Mouse (Mus musculus) MEL (cell line): ENCODE data around the gene Myg1. TPM values are rescaled to one million over a fixed set of nuclear protein-coding genes. Genes with fewer than 3 reads are reported as not detected.

Experiments
- DNase-seq: peaks from one replicate; pipeline ENCODE4 v3.0.0; 2011; ENCODE audit warnings: low read depth, low spot score
- H3K27ac ChIP-seq: 2 replicates; pipeline ENCODE4 v1.5.1; 2012; ENCODE audit warnings: low read depth, mild to moderate bottlenecking, control low read depth, low read length, moderate library complexity; ENCODE audit not compliant: control insufficient read depth
- H3K27me3 ChIP-seq, 2 experiments: fragments of 150-350 bp in 1 of 2; sonication (generic) in 1 of 2; 2 replicates each; pipeline ENCODE4 v1.6.1; 2012; ENCODE audit warnings: low read length in 2 of 2, mild to moderate bottlenecking in 2 of 2, improper control_type of control experiment in 1 of 2, moderate library complexity in 1 of 2; ENCODE audit not compliant: insufficient read depth in 2 of 2, control insufficient read depth in 1 of 2
- H3K36me3 ChIP-seq, 2 experiments: 2 replicates each; pipeline ENCODE4 v1.6.1; 2012 to 2014; ENCODE audit warnings: low read length in 2 of 2, improper control_type of control experiment in 1 of 2, inconsistent platforms in 1 of 2, mild to moderate bottlenecking in 1 of 2; ENCODE audit not compliant: insufficient read depth in 2 of 2, control insufficient read depth in 1 of 2
- H3K4me1 ChIP-seq, 2 experiments: fragments of 150-350 bp in 1 of 2; sonication (generic) in 1 of 2; 2 replicates each; pipeline ENCODE4 v1.6.1; 2012; ENCODE audit warnings: low read length in 2 of 2, improper control_type of control experiment in 1 of 2, mild to moderate bottlenecking in 1 of 2; ENCODE audit not compliant: insufficient read depth in 2 of 2, control insufficient read depth in 1 of 2
- H3K4me3 ChIP-seq, 2 experiments: fragments of 150-350 bp in 1 of 2; sonication (generic) in 1 of 2; 2 replicates each; pipeline ENCODE4 v1.5.1; 2012; ENCODE audit warnings: low read depth in 2 of 2, low read length in 2 of 2, mild to moderate bottlenecking in 2 of 2, moderate library complexity in 2 of 2, control low read depth in 1 of 2, improper control_type of control experiment in 1 of 2; ENCODE audit not compliant: control insufficient read depth in 1 of 2, insufficient read depth in 1 of 2
- H3K79me2 ChIP-seq: 2 replicates; pipeline ENCODE4 v1.6.1; 2012; ENCODE audit warnings: mild to moderate bottlenecking, low read length, moderate library complexity; ENCODE audit not compliant: control insufficient read depth, poor library complexity, insufficient read depth
- H3K9ac ChIP-seq: 2 replicates; pipeline ENCODE4 v1.6.1; 2012; ENCODE audit warnings: low read depth, mild to moderate bottlenecking, control low read depth, low read length, moderate library complexity; ENCODE audit not compliant: control insufficient read depth, poor library complexity, severe bottlenecking
- H3K9me3 ChIP-seq: fragments of 150-350 bp; sonication (generic); replicated peaks from 2 replicates; pipeline ENCODE4 v1.6.1; 2012; ENCODE audit warnings: mild to moderate bottlenecking, low read length, improper control_type of control experiment, moderate library complexity; ENCODE audit not compliant: insufficient read depth
- CHD2 ChIP-seq: IDR thresholded peaks from 2 replicates; pipeline ENCODE4 v1.6.1; 2011; ENCODE audit warnings: low read length, improper control_type of control experiment
- CTCF ChIP-seq, 3 experiments: IDR thresholded peaks in 2 of 3; conservative IDR thresholded peaks in 1 of 3; 2 replicates each; pipeline ENCODE4 v1.5.1; 2011 to 2012; ENCODE audit warnings: low read length in 3 of 3, low read depth in 2 of 3, mild to moderate bottlenecking in 2 of 3, improper control_type of control experiment in 1 of 3, inconsistent platforms in 1 of 3, mixed read lengths in 1 of 3, moderate library complexity in 1 of 3; ENCODE audit not compliant: control insufficient read depth in 1 of 3, insufficient read depth in 1 of 3, poor library complexity in 1 of 3, severe bottlenecking in 1 of 3
- E2F4 ChIP-seq: IDR thresholded peaks from 2 replicates; pipeline ENCODE4 v1.6.1; 2011; ENCODE audit warnings: low read depth, low read length, improper control_type of control experiment, borderline replicate concordance
- ELF1 ChIP-seq: IDR thresholded peaks from 2 replicates; pipeline ENCODE4 v1.6.1; 2014; ENCODE audit warnings: low read depth, mild to moderate bottlenecking, inconsistent platforms, low read length, improper control_type of control experiment, moderate library complexity
- EP300 ChIP-seq, 2 experiments: IDR thresholded peaks; 2 replicates each; pipeline ENCODE4 v1.6.1; 2011; ENCODE audit warnings: improper control_type of control experiment in 2 of 2, low read length in 2 of 2, low read depth in 1 of 2, mild to moderate bottlenecking in 1 of 2
- GABPA ChIP-seq: IDR thresholded peaks from 2 replicates; pipeline ENCODE4 v1.6.1; 2012; ENCODE audit warnings: low read depth, mild to moderate bottlenecking, inconsistent platforms, low read length, improper control_type of control experiment, moderate library complexity
- HCFC1 ChIP-seq: IDR thresholded peaks from 2 replicates; pipeline ENCODE4 v1.6.1; 2012; ENCODE audit warnings: low read depth, mild to moderate bottlenecking, inconsistent platforms, low read length, improper control_type of control experiment, moderate library complexity
- JUND ChIP-seq: IDR thresholded peaks from 2 replicates; pipeline ENCODE4 v1.6.1; 2011; ENCODE audit warnings: low read depth, mild to moderate bottlenecking, improper control_type of control experiment, low read length
- KAT2A ChIP-seq: conservative IDR thresholded peaks from 2 replicates; pipeline ENCODE4 v1.6.1; 2012; ENCODE audit warnings: low read depth, low read length, improper control_type of control experiment, inconsistent platforms
- MAFK ChIP-seq: IDR thresholded peaks from 2 replicates; pipeline ENCODE4 v1.6.1; 2011; ENCODE audit warnings: low read depth, mild to moderate bottlenecking, low read length, improper control_type of control experiment, borderline replicate concordance
- MAX ChIP-seq: IDR thresholded peaks from 2 replicates; pipeline ENCODE4 v1.6.1; 2011; ENCODE audit warnings: low read length, improper control_type of control experiment
- MAZ ChIP-seq: IDR thresholded peaks from 2 replicates; pipeline ENCODE4 v1.6.1; 2012; ENCODE audit warnings: low read depth, mild to moderate bottlenecking, inconsistent platforms, low read length, improper control_type of control experiment
- MEF2A ChIP-seq: IDR thresholded peaks from 2 replicates; pipeline ENCODE4 v1.6.1; 2014; ENCODE audit warnings: low read depth, mild to moderate bottlenecking, inconsistent platforms, low read length, improper control_type of control experiment; ENCODE audit not compliant: poor library complexity, insufficient replicate concordance, severe bottlenecking; ENCODE audit errors: extremely low read depth
- MXI1 ChIP-seq: IDR thresholded peaks from 2 replicates; pipeline ENCODE4 v1.6.1; 2011; ENCODE audit warnings: mild to moderate bottlenecking, low read depth, low read length, improper control_type of control experiment
- MYB ChIP-seq: IDR thresholded peaks from 2 replicates; pipeline ENCODE4 v1.6.1; 2011; ENCODE audit warnings: mild to moderate bottlenecking, low read depth, low read length, improper control_type of control experiment
- NRF1 ChIP-seq: IDR thresholded peaks from 2 replicates; pipeline ENCODE4 v1.6.1; 2014; ENCODE audit warnings: low read depth, mild to moderate bottlenecking, inconsistent platforms, low read length, improper control_type of control experiment, moderate library complexity; ENCODE audit not compliant: poor library complexity, insufficient read depth, severe bottlenecking
- POLR2AphosphoS2 ChIP-seq: IDR thresholded peaks from 2 replicates; pipeline ENCODE4 v1.6.1; 2011; ENCODE audit warnings: low read length, improper control_type of control experiment
- RAD21 ChIP-seq: IDR thresholded peaks from 2 replicates; pipeline ENCODE4 v1.6.1; 2011; ENCODE audit warnings: mild to moderate bottlenecking, low read depth, low read length, improper control_type of control experiment
- RCOR1 ChIP-seq: IDR thresholded peaks from 2 replicates; pipeline ENCODE4 v1.6.1; 2012; ENCODE audit warnings: low read depth, mild to moderate bottlenecking, inconsistent platforms, low read length, improper control_type of control experiment
- SMC3 ChIP-seq: IDR thresholded peaks from 2 replicates; pipeline ENCODE4 v1.6.1; 2011; ENCODE audit warnings: low read depth, low read length, improper control_type of control experiment
- TAL1 ChIP-seq: IDR thresholded peaks from 2 replicates; pipeline ENCODE4 v1.6.1; 2012; ENCODE audit warnings: mild to moderate bottlenecking, inconsistent platforms, low read length, moderate library complexity, mixed read lengths
- TCF12 ChIP-seq: IDR thresholded peaks from 2 replicates; pipeline ENCODE4 v1.6.1; 2014; ENCODE audit warnings: low read depth, mild to moderate bottlenecking, inconsistent platforms, low read length, improper control_type of control experiment, moderate library complexity
- UBTF ChIP-seq: IDR thresholded peaks from 2 replicates; pipeline ENCODE4 v1.6.1; 2012; ENCODE audit warnings: low read depth, mild to moderate bottlenecking, inconsistent platforms, low read length, improper control_type of control experiment, moderate library complexity, borderline replicate concordance; ENCODE audit not compliant: insufficient read depth
- USF2 ChIP-seq, 2 experiments: IDR thresholded peaks; 2 replicates each; pipeline ENCODE4 v1.6.1; 2011 to 2012; ENCODE audit warnings: improper control_type of control experiment in 2 of 2, low read length in 2 of 2, borderline replicate concordance in 1 of 2, inconsistent platforms in 1 of 2, low read depth in 1 of 2, mild to moderate bottlenecking in 1 of 2; ENCODE audit not compliant: insufficient read depth in 1 of 2
- ZC3H11A ChIP-seq: IDR thresholded peaks from 2 replicates; pipeline ENCODE4 v1.6.1; 2012; ENCODE audit warnings: low read depth, mild to moderate bottlenecking, inconsistent platforms, low read length, improper control_type of control experiment
- ZKSCAN1 ChIP-seq: IDR thresholded peaks from 2 replicates; pipeline ENCODE4 v1.6.1; 2012; ENCODE audit warnings: low read depth, mild to moderate bottlenecking, inconsistent platforms, low read length, improper control_type of control experiment, moderate library complexity
- ZNF384 ChIP-seq: IDR thresholded peaks from 2 replicates; pipeline ENCODE4 v1.6.1; 2012; ENCODE audit warnings: low read depth, mild to moderate bottlenecking, inconsistent platforms, low read length, improper control_type of control experiment
- polyA plus RNA-seq, 2 experiments: library from polyadenylated mRNA; stranded (reverse) in 1 of 2; unstranded in 1 of 2; fragments of >175 nt in 1 of 2; fragments of >200 nt in 1 of 2; gene quantifications; 2 replicates each; pipeline versions ENCODE4 v1.2.1 to v1.2.4; 2012; ENCODE audit warnings: low replicate concordance in 2 of 2, low read depth in 1 of 2; ENCODE audit not compliant: insufficient read length in 2 of 2, insufficient read depth in 1 of 2, missing spikeins in 1 of 2
- total RNA-seq: library from RNA; depleted of rRNA; stranded (reverse); fragments of 300-350 nt; gene quantifications from 2 replicates; pipeline ENCODE4 v1.2.3, GENCODE M21; 2012

Gene Myg1
- total and polyA plus RNA-seq, 3 experiments = 135 to 292 (median 140) TPM

GRCm38 (mm10) chr15:102344490-102344889, 13.0 kb downstream of the Myg1 start:
- H3K79me2 ChIP-seq = no peaks in the 10 kb centered on the region
- DNase-seq = no peak
- H3K27me3 ChIP-seq = no peaks in the 10 kb centered on the region
- H3K4me1 ChIP-seq = 0 out of 4 replicates have a peak, but pooled peaks cover 0 to under 1% of the 10 kb centered on the region in 2 experiments
- no peak overlapping the region for H3K9ac ChIP-seq
- H3K4me3 ChIP-seq = no peak overlapping the region
- H3K36me3 ChIP-seq = peaks cover under 1 to 2% of the 10 kb centered on the region in 2 experiments
- TF ChIP-seq ZC3H11A = no peak
- TF ChIP-seq CHD2 = no peak
- no peak for TF ChIP-seq MAZ
- no peak for TF ChIP-seq SMC3
- peak; percentile 55 for TF ChIP-seq ZNF384
- no peak for TF ChIP-seq EP300 (IDR thresholded peaks at IDR 0.05; ENCODE audit: low read depth in 1 of 2, low read length in 2 of 2)
- TF ChIP-seq, all 39 proteins: peak for 1
- Histone ChIP-seq H3K27ac (no peak overlapping the region), H3K9me3 (no peaks in the 10 kb centered on the region)

GRCm38 (mm10) chr15:102346444-102346843, 14.9 kb downstream of the Myg1 start:
- H3K27ac ChIP-seq = no peak overlapping the region
- DNase-seq = no peak

GRCm38 (mm10) chr15:102350138-102350941, 18.8 kb downstream of the Myg1 start, which contains the start of gene Aaas:
Aaas (minus strand) TSS chr15:102350771.
- Histone ChIP-seq H3K9ac (peak within 1 kb of the TSS; percentile 85), H3K4me1 (peaks cover 2 to 9% of the 10 kb centered on the region in 2 experiments; a peak in 3 of 4 replicates)
- peak; percentile 99 for DNase-seq
- TF ChIP-seq GABPA (no peak), JUND (no peak), UBTF (no peak), TCF12 (peak; percentile 85), CTCF (IDR thresholded peaks at IDR 0.05 in 2 of 3, conservative IDR thresholded peaks at IDR 0.05 in 1 of 3; ENCODE audit: control insufficient read depth in 1 of 3, insufficient read depth in 1 of 3, low read depth in 2 of 3, low read length in 3 of 3, poor library complexity in 1 of 3, severe bottlenecking in 1 of 3) (peak; percentile 88 to 98 (median 94)), MEF2A (no peak; the same call in 1 of the 2 replicates), ELF1 (peak; percentile 99), ZC3H11A (no peak), EP300 (IDR thresholded peaks at IDR 0.05; ENCODE audit: low read depth in 1 of 2, low read length in 2 of 2) (0 out of 4 replicates have a peak, but pooled peaks of 1 of the 2 experiments have one; percentile 23), USF2 (IDR thresholded peaks at IDR 0.05; ENCODE audit: borderline replicate concordance in 1 of 2, insufficient read depth in 1 of 2, low read depth in 1 of 2, low read length in 2 of 2) (no peak), E2F4 (peak; percentile 91), MAX (no peak; the same call in 1 of the 2 replicates)

More at GRCm38 (mm10) chr15:102346444-102346843, 14.9 kb downstream of the Myg1 start:
- TF ChIP-seq GABPA (no peak), UBTF (no peak), E2F4 (no peak), HCFC1 (no peak), RCOR1 (no peak), MXI1 (no peak), MAFK (no peak), ELF1 (no peak), MYB (no peak), POLR2AphosphoS2 (no peak), RAD21 (no peak), NRF1 (no peak), TAL1 (no peak), MAZ (no peak), KAT2A (no peak), ZC3H11A (no peak), ZKSCAN1 (no peak)
- Histone ChIP-seq H3K79me2 (peaks cover 7% of the 10 kb centered on the region), H3K9ac (no peak overlapping the region), H3K9me3 (no peaks in the 10 kb centered on the region), H3K4me1 (peaks cover 2 to 9% of the 10 kb centered on the region in 2 experiments; a peak in 3 of 4 replicates), H3K36me3 (peaks cover 2 to 4% of the 10 kb centered on the region in 2 experiments), H3K27me3 (no peaks in the 10 kb centered on the region), H3K4me3 (no peak overlapping the region)

More at GRCm38 (mm10) chr15:102350138-102350941, 18.8 kb downstream of the Myg1 start, which contains the start of gene Aaas:
- Histone ChIP-seq H3K9me3 (no peaks in the 10 kb centered on the region), H3K27me3 (no peaks in the 10 kb centered on the region), H3K4me3 (peak within 1 kb of the TSS; percentile 70 to 74), H3K27ac (peak within 1 kb of the TSS; percentile 58), H3K79me2 (peaks cover 7% of the 10 kb centered on the region), H3K36me3 (peaks cover 2 to 4% of the 10 kb centered on the region in 2 experiments)
